Comparison of ENCODE assay signal across 15 mouse cellular contexts in the genomic region with DNA sequence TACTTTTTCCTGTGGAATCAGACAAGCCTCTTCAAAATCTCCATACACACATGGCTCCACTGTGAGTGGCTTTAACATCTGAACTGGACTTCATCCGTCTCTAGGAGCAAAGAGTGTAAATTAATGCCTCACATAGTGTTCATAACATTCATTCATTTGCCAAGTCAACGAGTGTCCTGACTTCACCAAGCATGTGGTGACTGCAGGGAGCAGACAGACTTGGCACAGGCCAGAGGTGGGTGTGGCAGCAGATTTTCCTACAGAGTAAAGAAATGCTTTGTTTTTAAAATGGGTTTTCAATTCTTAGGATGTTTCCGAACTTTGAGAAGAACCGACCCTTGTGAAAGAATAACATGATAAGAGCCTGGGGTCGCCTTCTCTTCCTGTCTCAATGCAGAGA.
DNase-seq lines count a peak whose midpoint lies in the region; ATAC-seq lines count a peak whose summit lies in the region.
"Had no signal": no experiment of that assay in that cellular context is flagged by ENCODE, and none has a peak within 500 bp of the region (broad histone marks: within the 10 kb centered on the region; RNA-seq: fewer than 3 reads in every experiment).

No protein-coding gene starts in this region.

- H3K9me3 ChIP-seq in heart, embryonic 12.5 days (replicated peaks), result no peaks in the 10 kb centered on the region
- no peaks in the 10 kb centered on the region for H3K9me3 ChIP-seq in liver, embryonic 12.5 days (replicated peaks)
- H3K9me3 ChIP-seq: hindbrain, embryonic 10.5 days; limb, embryonic 12.5 days had no signal

- H3K4me3 ChIP-seq in heart, embryonic 12.5 days, result no peak overlapping the region
- H3K4me3 ChIP-seq in liver, embryonic 12.5 days, result no peak overlapping the region
- H3K4me3 ChIP-seq: hindbrain, embryonic 10.5 days; limb, embryonic 12.5 days had no signal

- 41% methylated on average over 5 of the region's 5 CpGs for WGBS in heart, embryonic 12.5 days
- 46% methylated on average over 5 of the region's 5 CpGs for WGBS in liver, embryonic 12.5 days (ENCODE audit: insufficient replicate concordance)

- intact Hi-C loops in heart, postnatal 14 days (cut with DNase I), result no loop called here
- intact Hi-C loops in gastrocnemius, postnatal 14 days (cut with DNase I; ENCODE audit: low total_unique reads), result no loop called here

- H3K27me3 ChIP-seq in heart, embryonic 12.5 days (replicated peaks), result no peaks in the 10 kb centered on the region
- H3K27me3 ChIP-seq in liver, embryonic 12.5 days (replicated peaks), result no peaks in the 10 kb centered on the region
- H3K27me3 ChIP-seq: limb, embryonic 12.5 days had no signal

- no peak overlapping the region for H3K27ac ChIP-seq in heart, embryonic 12.5 days (ENCODE audit: poor library complexity, severe bottlenecking)
- no peak overlapping the region for H3K27ac ChIP-seq in liver, embryonic 12.5 days
- H3K27ac ChIP-seq: hindbrain, embryonic 10.5 days; limb, embryonic 12.5 days had no signal

- no peak overlapping the region for H3K9ac ChIP-seq in heart, embryonic 12.5 days
- H3K9ac ChIP-seq in liver, embryonic 12.5 days, result no peak overlapping the region
- H3K9ac ChIP-seq: limb, embryonic 12.5 days; liver, postnatal 0 days had no signal

- ATAC-seq in heart, embryonic 12.5 days (ENCODE audit: insufficient number of reproducible peaks, low FRiP score), result no peak
- no peak for ATAC-seq in liver, embryonic 12.5 days
- ATAC-seq: forebrain, embryonic 14.5 days; intestine, embryonic 16.5 days; liver, postnatal 0 days had no signal

- H3K36me3 ChIP-seq in heart, embryonic 12.5 days, result no peaks in the 10 kb centered on the region
- no peaks in the 10 kb centered on the region for H3K36me3 ChIP-seq in liver, embryonic 12.5 days
- H3K36me3 ChIP-seq: hindbrain, embryonic 10.5 days; limb, embryonic 12.5 days had no signal

- peaks cover 10% of the 10 kb centered on the region; the same call in 1 of the 2 replicates for H3K4me1 ChIP-seq in heart, embryonic 12.5 days (replicated peaks)
- no peaks in the 10 kb centered on the region for H3K4me1 ChIP-seq in liver, embryonic 12.5 days

- H3K4me2 ChIP-seq in heart, embryonic 12.5 days, result no peak overlapping the region
- no peak overlapping the region for H3K4me2 ChIP-seq in liver, embryonic 12.5 days
- H3K4me2 ChIP-seq: limb, embryonic 12.5 days; midbrain, embryonic 11.5 days had no signal

- peak; percentile 23 for DNase-seq in adrenal gland, postnatal 10 days
- no peak for DNase-seq in adrenal gland, postnatal 25 days
- DNase-seq in heart, postnatal 14 days, result peak; percentile 24 to 50
- DNase-seq in NIH3T3 (ENCODE audit: low read depth), result peak; percentile 49
- peak; percentile 40 for DNase-seq in gastrocnemius, postnatal 14 days
- DNase-seq in left cerebral cortex, adult 11 months (ENCODE audit: low spot score), result no peak
- DNase-seq: adrenal gland, postnatal 36 days; liver, postnatal 0 days had no signal

Comparison
In these comparisons a context has a peak if more than half of its experiments do, and no peak if none do; other contexts are left out.
1. DNase-seq: peak in adrenal gland, postnatal 10 days (single experiment), heart, postnatal 14 days (2 of 2), NIH3T3 (single experiment) and gastrocnemius, postnatal 14 days (single experiment); none in adrenal gland, postnatal 25 days (single experiment) and left cerebral cortex, adult 11 months (single experiment).